Mouse (Mus musculus) ES-E14 (cell line): ENCODE measurements around the gene Zfp184. TPM values are rescaled to one million over a fixed set of nuclear protein-coding genes. Genes with fewer than 3 reads are reported as not detected.

Source experiments
- DNase-seq: peaks from one replicate; pipeline ENCODE4 v3.0.0-alpha.2; 2013; ENCODE audit warnings: low read depth, low spot score
- H3K27ac ChIP-seq: 2 replicates; pipeline ENCODE4 v1.5.1; 2012; ENCODE audit warnings: low read depth, mild to moderate bottlenecking, low read length, moderate library complexity, mixed read lengths; ENCODE audit not compliant: poor library complexity, insufficient read depth, severe bottlenecking
- H3K36me3 ChIP-seq: 2 replicates; pipeline ENCODE4 v1.6.1; 2012; ENCODE audit warnings: mild to moderate bottlenecking, low read length, moderate library complexity, mixed read lengths; ENCODE audit not compliant: control insufficient read depth, poor library complexity, insufficient read depth, severe bottlenecking
- H3K4me1 ChIP-seq, 2 experiments: fragments of 150-350 bp in 1 of 2; sonication (generic) in 1 of 2; 2 replicates each; pipeline ENCODE4 v1.6.1; 2012; ENCODE audit warnings: low read length in 2 of 2, mild to moderate bottlenecking in 1 of 2, mixed read lengths in 1 of 2; ENCODE audit not compliant: control insufficient read depth in 2 of 2, insufficient read depth in 2 of 2, poor library complexity in 1 of 2
- H3K4me3 ChIP-seq, 2 experiments: fragments of 150-350 bp in 1 of 2; sonication (generic) in 1 of 2; 2 replicates each; pipeline ENCODE4 v1.5.1; 2012; ENCODE audit warnings: low read length in 2 of 2, low read depth in 1 of 2, mild to moderate bottlenecking in 1 of 2, mixed read lengths in 1 of 2; ENCODE audit not compliant: insufficient read depth in 1 of 2, poor library complexity in 1 of 2, severe bottlenecking in 1 of 2
- H3K9ac ChIP-seq: 2 replicates; pipeline ENCODE4 v1.6.1; 2012; ENCODE audit warnings: low read depth, mild to moderate bottlenecking, low read length, mixed read lengths; ENCODE audit not compliant: poor library complexity, insufficient read depth, severe bottlenecking
- H3K9me3 ChIP-seq: fragments of 150-350 bp; sonication (generic); 2 replicates; pipeline ENCODE4 v1.6.1; 2012; ENCODE audit warnings: low read depth, mild to moderate bottlenecking, low read length; ENCODE audit not compliant: control insufficient read depth, insufficient read depth
- CHD2 ChIP-seq: IDR thresholded peaks from 2 replicates; pipeline ENCODE4 v1.6.1; 2014; ENCODE audit warnings: mild to moderate bottlenecking, low read depth, low read length, inconsistent platforms
- HCFC1 ChIP-seq: IDR thresholded peaks from 2 replicates; pipeline ENCODE4 v1.6.1; 2012; ENCODE audit warnings: low read length, inconsistent platforms, borderline replicate concordance; ENCODE audit not compliant: insufficient read depth
- MAFK ChIP-seq: IDR thresholded peaks from 2 replicates; pipeline ENCODE4 v1.6.1; 2014; ENCODE audit warnings: mild to moderate bottlenecking, low read depth, low read length, inconsistent platforms; ENCODE audit not compliant: insufficient read depth
- ZC3H11A ChIP-seq: IDR thresholded peaks from 2 replicates; pipeline ENCODE4 v1.6.1; 2012; ENCODE audit warnings: low read depth, mild to moderate bottlenecking, inconsistent platforms, low read length, borderline replicate concordance
- ZNF384 ChIP-seq: IDR thresholded peaks from 2 replicates; pipeline ENCODE4 v1.6.1; 2012; ENCODE audit warnings: low read depth, low read length, inconsistent platforms
- in situ Hi-C, 2 experiments: fragments of 600-800 bp; cut with MboI; formaldehyde crosslinking; loops; one replicate each; pipeline ENCODE4 v1.15.1; 2025; ENCODE audit warnings: low sequenced_read_pairs in 2 of 2, inconsistent platforms in 1 of 2; ENCODE audit not compliant: unreplicated experiment in 2 of 2
- total RNA-seq: library from RNA; depleted of rRNA; stranded (reverse); fragments of 300-350 nt; gene quantifications from 2 replicates; pipeline ENCODE4 v1.2.3, GENCODE M21; 2012

Zfp184 gene
- total RNA-seq, 1 experiment: 6.2 TPM

DNA sequence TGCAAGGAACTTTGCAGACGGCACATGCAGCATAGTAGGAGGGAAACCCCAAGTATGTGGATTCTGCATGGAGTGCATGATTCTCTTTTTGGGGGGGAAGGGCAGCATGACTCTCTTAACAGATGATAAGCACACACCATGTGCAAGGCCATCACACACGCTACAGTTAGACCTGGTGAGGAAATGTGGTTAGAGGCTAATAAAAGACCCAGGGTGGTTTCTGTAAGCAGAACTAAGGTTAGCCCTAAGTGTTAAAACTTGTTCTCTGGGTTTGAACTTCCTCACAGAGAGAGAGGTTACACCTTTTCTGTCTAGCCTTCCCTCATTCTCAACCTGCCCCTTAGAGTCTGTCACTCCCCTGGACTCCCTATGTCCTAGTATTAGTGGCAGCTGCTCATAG lies 56.5 kb downstream of the Zfp184 start:
- H3K9me3 ChIP-seq: no peaks in the 10 kb centered on the region
- H3K4me3 ChIP-seq: no peak overlapping the region
- no peaks in the 10 kb centered on the region for H3K36me3 ChIP-seq
- TF ChIP-seq CHD2: no peak
- TF ChIP-seq HCFC1: no peak
- no peak for TF ChIP-seq MAFK
- no peak for TF ChIP-seq ZNF384
- no peak for TF ChIP-seq ZC3H11A
- DNase-seq: no peak
- H3K27ac ChIP-seq: no peak overlapping the region
- H3K9ac ChIP-seq: no peak overlapping the region
- peaks cover 2% of the 10 kb centered on the region in 2 experiments; a peak in 2 of 4 replicates for H3K4me1 ChIP-seq
- in situ Hi-C loops: loop anchor here in 1 of 2 experiments (25.0 kb wide), 1 partner anchor 739 kb away; no protein-coding TSS in a partner anchor

DNA sequence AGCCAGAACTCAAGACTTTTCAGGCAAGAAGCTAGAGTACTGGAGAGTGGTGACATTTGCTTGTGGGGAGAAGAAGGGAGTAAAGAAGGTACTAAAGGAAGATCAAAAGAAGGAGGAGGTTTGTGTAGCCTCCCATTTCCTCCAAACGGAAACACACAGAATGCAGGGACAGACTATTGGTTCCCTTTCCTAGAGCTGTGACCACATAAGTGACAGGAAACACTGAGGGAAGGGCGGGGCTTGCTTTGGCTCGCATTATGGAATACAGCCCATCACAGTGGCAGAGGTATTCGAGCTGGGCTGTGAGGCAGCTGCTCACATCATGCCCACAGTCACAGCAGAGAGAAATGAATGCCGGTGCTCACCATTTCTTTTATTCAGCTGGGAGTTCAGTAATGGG lies 56.9 kb downstream of the Zfp184 start:
- H3K9ac ChIP-seq: no peak overlapping the region
- in situ Hi-C loops: loop anchor here in 1 of 2 experiments (25.0 kb wide), 1 partner anchor 740 kb away; no protein-coding TSS in a partner anchor
- H3K27ac ChIP-seq: no peak overlapping the region
- H3K4me3 ChIP-seq: no peak overlapping the region
- H3K4me1 ChIP-seq: peaks cover under 1 to 2% of the 10 kb centered on the region in 2 experiments; a peak in 2 of 4 replicates
- no peak for DNase-seq
- no peak for TF ChIP-seq HCFC1
- TF ChIP-seq ZNF384: no peak
- no peak for TF ChIP-seq MAFK
- TF ChIP-seq CHD2: no peak
- TF ChIP-seq ZC3H11A: no peak
- H3K9me3 ChIP-seq: no peaks in the 10 kb centered on the region
- no peaks in the 10 kb centered on the region for H3K36me3 ChIP-seq

DNA sequence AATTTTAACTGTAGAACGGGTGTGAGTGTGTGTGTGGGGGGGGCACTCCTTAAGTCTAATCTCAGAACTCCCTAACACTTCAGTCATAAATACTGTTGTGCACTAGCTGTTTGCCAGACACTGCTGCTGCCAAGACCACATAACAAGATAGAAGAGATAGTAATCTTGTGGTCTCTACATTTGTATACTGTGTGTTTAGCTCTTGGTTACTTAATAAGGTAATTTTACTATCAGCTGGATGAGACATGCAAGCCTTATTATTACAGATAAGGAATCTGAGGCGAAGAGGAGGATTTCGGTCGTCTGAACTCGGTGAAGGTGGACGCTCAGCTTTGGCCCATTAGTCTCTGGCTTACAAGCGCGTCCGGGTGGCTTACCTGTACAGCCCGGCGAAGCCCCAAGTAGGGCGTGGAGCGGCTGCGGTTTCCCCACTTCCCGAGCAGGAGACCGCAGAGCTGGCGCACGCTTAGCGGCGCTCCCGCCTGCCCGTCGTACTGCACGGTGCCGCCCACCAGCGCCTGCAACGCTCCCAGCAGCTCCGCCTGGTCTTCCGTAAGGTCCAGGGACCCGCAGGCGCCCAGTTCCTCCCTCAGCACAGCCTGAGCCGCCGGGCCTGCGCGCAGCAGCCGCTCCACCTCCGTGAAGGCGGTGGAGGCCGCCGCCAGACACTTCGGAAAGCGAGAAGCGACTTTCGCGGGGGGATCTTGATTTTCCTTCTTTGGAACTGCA lies 60.9 kb downstream of the Zfp184 start:
- H3K9ac ChIP-seq: peak overlapping the region; percentile 18
- no peak for DNase-seq
- no peak overlapping the region for H3K27ac ChIP-seq
- H3K36me3 ChIP-seq: no peaks in the 10 kb centered on the region
- H3K4me1 ChIP-seq: no peaks in the 10 kb centered on the region
- in situ Hi-C loops: loop anchor here in 1 of 2 experiments (5.0 to 25.0 kb wide), 2 partner anchors 33 to 743 kb away; no protein-coding TSS in a partner anchor
- H3K4me3 ChIP-seq: peak overlapping the region; percentile 69 to 74
- no peak for TF ChIP-seq ZC3H11A
- no peak for TF ChIP-seq CHD2
- no peak for TF ChIP-seq ZNF384
- TF ChIP-seq HCFC1: no peak
- no peak for TF ChIP-seq MAFK
- no peaks in the 10 kb centered on the region for H3K9me3 ChIP-seq

- no peak for DNase-seq
- no peaks in the 10 kb centered on the region for H3K9me3 ChIP-seq
- TF ChIP-seq ZNF384 (no peak), CHD2 (no peak), HCFC1 (no peak), ZC3H11A (no peak), MAFK (no peak)
- H3K9ac ChIP-seq: peak overlapping the region; percentile 48
- in situ Hi-C loops: loop anchor here in 1 of 2 experiments (5.0 to 25.0 kb wide), 2 partner anchors 34 to 744 kb away; no protein-coding TSS in a partner anchor
- H3K4me1 ChIP-seq: no peaks in the 10 kb centered on the region
- peak overlapping the region; percentile 69 to 74 for H3K4me3 ChIP-seq
- H3K36me3 ChIP-seq: no peaks in the 10 kb centered on the region
- H3K27ac ChIP-seq: no peak overlapping the region
Measured at GRCm38 (mm10) chr13:22006334-22007120, 61.6 kb downstream of the Zfp184 start.
